Mouse (Mus musculus) cerebellum, adult 2 months (tissue): ENCODE results near the gene Pelo. TPM values are rescaled to one million over a fixed set of nuclear protein-coding genes. Genes with fewer than 3 reads are reported as not detected.

Experiments used
- DNase-seq, 2 experiments: peaks; one replicate each; pipeline ENCODE4 v3.0.0; 2021
- H3K27ac ChIP-seq: fragments of 200-500 bp; 2 replicates; pipeline ENCODE4 v1.5.1; 2012; ENCODE audit warnings: low read length, control low read depth, inconsistent platforms; ENCODE audit not compliant: insufficient read depth
- H3K27me3 ChIP-seq: fragments of 200-500 bp; 2 replicates; pipeline ENCODE4 v1.6.1; 2012; ENCODE audit warnings: inconsistent platforms, mild to moderate bottlenecking, low read length, moderate library complexity; ENCODE audit not compliant: control insufficient read depth, insufficient read depth
- H3K4me1 ChIP-seq: fragments of 200-500 bp; 2 replicates; pipeline ENCODE4 v1.6.1; 2011; ENCODE audit warnings: low read length; ENCODE audit not compliant: control insufficient read depth, insufficient read depth
- H3K4me3 ChIP-seq: fragments of 200-500 bp; replicated peaks from 2 replicates; pipeline ENCODE3; 2011; ENCODE audit warnings: mild to moderate bottlenecking, low read depth, low read length, control low read depth; ENCODE audit not compliant: insufficient read depth
- CTCF ChIP-seq: fragments of 200-500 bp; IDR thresholded peaks from 2 replicates; pipeline ENCODE4 v1.5.1; 2011; ENCODE audit warnings: low read depth, mild to moderate bottlenecking, control low read depth, low read length, moderate library complexity, borderline replicate concordance; ENCODE audit not compliant: insufficient read depth
- POLR2A ChIP-seq: fragments of 200-500 bp; IDR thresholded peaks from 2 replicates; pipeline ENCODE4 v1.6.1; 2011; ENCODE audit warnings: low read length, control low read depth, borderline replicate concordance; ENCODE audit not compliant: insufficient read depth
- WGBS: fragments of 180-500 bp; shearing (Covaris S2); methylation state at CpG from one replicate; pipeline ENCODE4 v1.1.7; 2018; 5-methylcytosine and 5-hydroxymethylcytosine counted together
- polyA plus RNA-seq: library from polyadenylated mRNA; depleted of rRNA; stranded (reverse); fragments of >200 nt; gene quantifications from 2 replicates; pipeline ENCODE4 v1.2.3, GENCODE M21; 2012

The Pelo gene
- polyA plus RNA-seq, 1 experiment = 25.2 TPM

DNA sequence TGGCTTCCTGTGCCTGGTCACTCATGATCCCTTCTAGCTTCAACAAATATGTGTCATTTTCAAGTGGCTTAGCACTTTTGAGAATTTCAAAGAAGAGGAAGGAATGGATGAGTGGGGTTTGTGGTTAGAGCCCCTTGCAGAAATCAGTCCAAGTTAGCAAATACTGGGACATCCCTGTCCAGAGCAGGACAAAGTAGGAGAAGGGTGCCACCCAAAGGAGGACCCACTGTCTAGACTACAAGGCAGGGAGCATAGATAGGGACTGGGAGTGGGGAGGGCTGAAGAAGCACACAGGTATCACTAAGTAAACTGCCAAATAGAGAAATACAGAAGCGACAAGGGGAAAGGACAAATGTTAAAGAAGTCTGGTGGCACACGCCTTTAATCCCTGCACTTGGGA, 12.8 kb upstream of the Pelo start:
- TF ChIP-seq CTCF (no peak), POLR2A (no peak)
- DNase-seq = no peak
- 98% methylated on average over 2 of the region's 2 CpGs for WGBS
- Histone ChIP-seq H3K27me3 (no peaks in the 10 kb centered on the region), H3K4me3 (no peak overlapping the region), H3K27ac (no peak overlapping the region; the same call in 1 of the 2 replicates), H3K4me1 (no peaks in the 10 kb centered on the region)

- TF ChIP-seq CTCF (no peak), POLR2A (no peak)
- H3K4me3 ChIP-seq = peak within 1 kb of the TSS; percentile 66
- no peaks in the 10 kb centered on the region for H3K4me1 ChIP-seq
- peak; percentile 25 to 37 for DNase-seq
- H3K27ac ChIP-seq = no peak within 1 kb of the TSS; the same call in 1 of the 2 replicates
- no peaks in the 10 kb centered on the region for H3K27me3 ChIP-seq
- WGBS = under 1% methylated on average over 39 of the region's 39 CpGs
Measured at GRCm38 (mm10) chr13:115101355-115102191, 11.6 kb upstream of the Pelo start, which contains the start of the genes Gm49395 and Itga1. Gene Gm49395, minus strand, starts transcription at chr13:115101921. Gene Itga1, minus strand, starts transcription at chr13:115101964.

DNA sequence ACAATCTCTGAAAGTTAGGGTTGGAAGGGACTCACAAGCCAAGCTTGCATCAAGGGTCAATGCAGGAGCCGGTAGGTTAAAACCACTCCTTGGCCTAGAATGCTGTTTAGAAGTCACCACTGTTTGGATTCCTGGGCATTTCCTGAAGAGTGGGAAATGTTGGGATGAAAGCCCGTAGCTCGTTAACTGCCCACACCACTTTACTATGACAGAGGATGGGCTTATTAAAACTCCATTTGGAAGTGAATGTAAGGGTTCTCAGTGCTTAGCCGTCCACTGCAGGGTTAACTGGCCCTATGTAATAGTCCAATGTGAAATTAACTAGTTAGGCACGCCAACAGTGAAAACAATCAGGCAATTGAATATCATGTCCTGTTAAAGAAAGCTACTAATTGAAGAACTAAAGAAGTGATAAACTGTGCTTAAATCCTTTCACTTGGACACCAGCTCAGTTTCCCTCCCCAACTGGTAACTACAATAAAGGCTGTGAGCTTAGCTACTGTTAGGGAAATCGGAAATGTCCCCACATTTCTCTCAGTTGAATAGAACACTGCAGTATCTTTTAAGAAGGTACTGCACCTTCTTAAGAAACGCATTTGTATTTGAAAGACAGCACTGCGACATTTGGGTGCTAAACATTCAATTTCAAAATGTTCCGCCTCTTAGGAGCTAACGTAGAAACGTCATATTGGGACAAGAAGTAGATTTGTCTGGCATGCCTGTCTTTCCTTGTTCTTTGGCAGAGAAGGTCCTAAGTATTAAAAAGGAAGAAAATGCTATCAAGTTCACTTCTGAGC, 10.6 kb upstream of the Pelo start:
- no peaks in the 10 kb centered on the region for H3K27me3 ChIP-seq
- TF ChIP-seq POLR2A (no peak), CTCF (no peak)
- 60% methylated on average over 11 of the region's 11 CpGs for WGBS
- no peak overlapping the region for H3K27ac ChIP-seq
- no peaks in the 10 kb centered on the region for H3K4me1 ChIP-seq
- no peak for DNase-seq
- no peak overlapping the region for H3K4me3 ChIP-seq

- H3K27ac ChIP-seq = no peak overlapping the region
- H3K4me1 ChIP-seq = no peaks in the 10 kb centered on the region
- no peak overlapping the region for H3K4me3 ChIP-seq
- no peak for DNase-seq
- WGBS = 88% methylated on average over 9 of the region's 9 CpGs
- H3K27me3 ChIP-seq = no peaks in the 10 kb centered on the region
- no peak for TF ChIP-seq POLR2A
- no peak for TF ChIP-seq CTCF
Measured at GRCm38 (mm10) chr13:115099381-115099780, 9.4 kb upstream of the Pelo start.

DNA sequence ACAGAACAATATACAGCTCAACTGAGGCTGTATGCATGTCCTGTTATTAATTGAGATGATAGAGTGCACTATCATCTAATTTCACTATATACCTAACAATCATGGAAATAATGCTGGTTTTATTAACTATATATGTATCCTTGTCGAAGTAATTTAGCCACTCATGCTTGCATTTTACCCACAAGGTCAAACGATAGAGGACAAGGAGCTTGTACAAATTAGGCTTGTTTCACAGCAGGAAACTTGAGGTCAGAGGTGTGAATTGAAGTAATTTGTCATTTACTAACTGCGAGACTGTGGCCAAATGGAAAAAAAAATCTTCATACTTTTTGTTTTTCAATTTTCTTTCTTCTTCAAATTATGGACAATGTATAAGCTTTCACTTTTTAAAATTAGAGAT, 8.2 kb upstream of the Pelo start:
- Histone ChIP-seq H3K27ac (no peak overlapping the region), H3K27me3 (no peaks in the 10 kb centered on the region), H3K4me3 (no peak overlapping the region), H3K4me1 (no peaks in the 10 kb centered on the region)
- TF ChIP-seq POLR2A (no peak), CTCF (no peak)
- WGBS = 74% methylated on average over 3 of the region's 3 CpGs
- no peak for DNase-seq

- Histone ChIP-seq H3K4me1 (no peaks in the 10 kb centered on the region), H3K27me3 (no peaks in the 10 kb centered on the region), H3K4me3 (no peak overlapping the region), H3K27ac (no peak overlapping the region)
- TF ChIP-seq CTCF = no peak
- TF ChIP-seq POLR2A = no peak
- WGBS = 56% methylated on average over 5 of the region's 5 CpGs
- no peak for DNase-seq
Measured at GRCm38 (mm10) chr13:115096965-115097364, 7.0 kb upstream of the Pelo start.

DNA sequence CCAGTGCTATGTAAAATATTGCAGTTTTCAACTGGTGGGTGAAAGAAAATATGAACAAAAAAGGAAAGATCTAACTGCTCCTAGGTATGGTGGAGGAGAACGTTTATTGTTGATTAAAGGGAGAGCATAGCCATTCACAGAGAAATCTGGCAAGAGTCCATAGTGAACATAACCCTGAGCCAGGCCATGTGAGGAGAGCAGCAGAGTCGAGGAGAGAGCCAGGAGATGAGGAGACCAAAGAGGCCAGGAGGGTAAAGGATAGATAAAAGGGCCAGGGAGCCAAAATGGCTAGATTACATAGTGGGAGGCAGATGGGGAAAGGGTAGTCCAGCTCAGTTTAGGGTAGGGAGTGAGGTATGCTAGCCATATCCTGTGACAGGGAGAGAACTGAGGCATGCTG, 6.2 kb upstream of the Pelo start:
- no peaks in the 10 kb centered on the region for H3K4me1 ChIP-seq
- TF ChIP-seq POLR2A (no peak), CTCF (no peak)
- H3K27me3 ChIP-seq = no peaks in the 10 kb centered on the region
- no peak overlapping the region for H3K4me3 ChIP-seq
- no peak for DNase-seq
- no peak overlapping the region for H3K27ac ChIP-seq
- 5% methylated on average over 2 of the region's 2 CpGs for WGBS
